Mouse (Mus musculus): Measurements from ENCODE around the gene Nadk2.

Gene Nadk2

DNA sequence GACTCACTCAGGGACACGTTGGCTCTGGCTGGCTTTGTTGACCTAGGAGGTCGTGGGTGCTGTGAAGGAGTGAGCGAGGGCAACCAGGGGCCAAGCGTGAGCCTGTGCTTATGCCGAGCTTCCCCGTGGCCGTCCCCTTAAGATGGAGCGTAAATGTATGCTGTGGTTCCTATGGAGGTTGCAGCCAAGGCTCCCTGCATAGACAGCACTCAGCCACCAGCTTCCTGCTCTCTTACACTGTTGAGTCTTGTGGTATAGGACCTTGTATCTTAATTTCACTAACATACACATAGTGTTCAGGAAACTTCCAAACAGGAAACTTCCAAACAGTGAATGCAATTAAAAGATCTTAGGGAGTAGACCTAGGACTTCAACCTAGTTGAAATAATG, 17.6 kb downstream of the Nadk2 start:
- no peak for DNase-seq

GRCm38 (mm10) chr15:9089136-9089720, 18.2 kb downstream of the Nadk2 start:
- no peak for DNase-seq

- no peak for DNase-seq
Observed at GRCm38 (mm10) chr15:9090662-9091061, 19.6 kb downstream of the Nadk2 start.

DNA sequence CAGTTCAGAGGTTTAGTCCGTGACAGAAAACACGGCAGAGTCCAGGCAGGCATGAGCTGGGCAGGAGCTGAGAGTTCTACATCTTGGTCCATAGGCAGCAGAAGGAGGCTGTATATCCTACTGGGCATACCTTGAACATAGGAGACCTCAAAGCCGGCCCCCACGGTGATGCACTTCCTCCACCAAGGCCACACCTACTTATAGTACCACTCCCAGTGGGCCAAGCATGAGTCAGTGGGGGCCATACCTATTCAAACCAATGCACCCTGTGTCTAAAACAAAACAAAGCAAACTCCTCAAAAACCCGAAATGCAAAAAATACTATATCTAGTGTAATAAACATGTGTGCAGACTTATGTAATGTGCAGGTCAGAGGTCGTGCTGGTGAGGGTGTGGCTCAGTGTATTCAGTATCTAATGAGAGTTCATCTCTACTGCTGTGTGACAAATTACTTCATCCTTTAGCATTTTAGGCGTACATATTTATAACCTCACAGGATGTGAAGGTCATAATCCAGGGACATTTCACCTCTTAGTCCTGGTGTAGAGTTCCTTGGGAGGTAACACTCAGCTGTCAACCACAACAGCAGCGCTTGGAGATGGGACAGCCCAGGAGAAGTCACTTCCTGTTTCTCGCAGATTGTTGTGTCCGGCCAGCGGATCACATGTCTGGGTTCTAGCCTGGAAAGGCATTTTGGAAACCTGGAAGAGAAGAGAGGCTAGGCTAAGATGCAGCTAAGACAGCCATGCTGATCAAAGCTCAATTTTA, 22.7 kb downstream of the Nadk2 start:
- DNase-seq = no peak

GRCm38 (mm10) chr15:9094366-9094750, 23.3 kb downstream of the Nadk2 start:
- DNase-seq = no peak

DNA sequence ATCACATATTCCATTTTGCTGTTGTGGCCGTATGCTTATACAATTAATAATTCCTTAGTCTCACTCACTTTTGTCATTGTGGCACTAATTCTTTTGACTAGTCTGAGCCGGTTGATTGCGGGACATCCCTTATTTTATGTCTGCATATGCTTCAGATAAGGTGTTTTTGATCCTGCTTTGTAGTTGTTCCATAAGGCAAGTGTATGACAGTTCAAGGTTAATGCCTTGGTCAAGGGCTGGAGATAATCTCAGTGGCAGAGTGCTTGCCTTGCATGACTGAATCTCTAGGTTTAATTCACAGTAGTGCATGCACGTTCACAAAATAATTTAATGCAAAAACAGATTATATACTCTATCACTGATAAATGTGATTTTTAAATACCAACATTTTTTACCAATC, 25.8 kb downstream of the Nadk2 start:
- no peak for DNase-seq

DNA sequence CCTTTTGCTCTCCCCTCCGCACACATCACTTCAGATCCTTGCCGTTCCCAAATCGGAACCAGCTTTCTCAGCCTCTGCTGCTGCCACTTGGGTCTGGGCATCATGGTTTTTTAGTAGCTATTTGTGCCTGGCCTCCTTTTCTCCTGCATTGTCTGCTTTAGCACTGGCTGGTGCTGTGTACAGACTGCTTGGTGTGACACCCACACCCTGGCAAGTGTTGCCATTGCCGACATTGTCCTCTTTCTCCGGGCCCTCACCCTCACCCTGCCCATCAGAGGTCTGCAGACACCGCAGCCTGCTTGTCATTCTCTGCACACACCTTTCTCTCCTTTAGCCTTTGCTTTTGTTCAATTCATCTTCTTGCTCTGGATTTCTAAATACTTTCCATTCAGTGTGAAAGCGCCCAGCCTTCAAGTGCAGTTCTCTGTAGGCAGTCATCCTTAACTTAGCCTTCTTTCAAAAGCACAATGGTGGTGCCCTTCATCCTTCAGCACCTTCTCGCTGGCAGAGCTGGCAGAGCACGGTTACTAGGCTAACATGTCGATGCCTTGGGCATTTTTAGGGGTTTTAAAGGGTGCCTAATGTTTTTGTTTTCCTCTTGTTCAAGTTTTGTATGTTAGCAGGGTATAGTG, 29.5 kb downstream of the Nadk2 start:
- no peak for DNase-seq

- no peak for DNase-seq
Observed at GRCm38 (mm10) chr15:9106303-9107074, 35.4 kb downstream of the Nadk2 start.

GRCm38 (mm10) chr15:9110526-9111347, 39.7 kb downstream of the Nadk2 start:
- no peak for DNase-seq

- no peak for DNase-seq
Observed at GRCm38 (mm10) chr15:9111648-9112047, 40.6 kb downstream of the Nadk2 start.

- DNase-seq = no peak
Observed at GRCm38 (mm10) chr15:9113556-9113955, 42.5 kb downstream of the Nadk2 start.

DNA sequence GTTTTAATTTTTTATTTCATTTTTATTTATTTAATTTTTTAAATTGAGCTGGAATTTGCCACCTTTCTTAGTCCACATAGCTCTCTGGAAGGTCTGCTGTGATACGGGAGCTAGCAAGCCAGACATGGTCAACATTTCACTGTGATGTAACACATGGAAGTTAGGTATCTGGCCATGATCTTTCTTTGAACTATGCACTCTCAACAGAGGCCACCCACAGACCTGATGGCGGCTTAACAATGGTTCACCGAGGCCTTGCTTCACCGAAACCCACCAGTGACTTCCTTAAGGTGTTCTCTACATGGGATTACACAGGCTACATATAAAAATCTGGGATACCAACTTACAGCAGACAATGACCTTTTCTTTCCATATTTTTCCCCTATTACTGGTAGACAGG, 43.1 kb downstream of the Nadk2 start:
- DNase-seq = no peak

- DNase-seq = no peak
Observed at GRCm38 (mm10) chr15:9114599-9114998, 43.5 kb downstream of the Nadk2 start.

GRCm38 (mm10) chr15:9118852-9119251, 47.8 kb downstream of the Nadk2 start:
- DNase-seq = no peak

DNA sequence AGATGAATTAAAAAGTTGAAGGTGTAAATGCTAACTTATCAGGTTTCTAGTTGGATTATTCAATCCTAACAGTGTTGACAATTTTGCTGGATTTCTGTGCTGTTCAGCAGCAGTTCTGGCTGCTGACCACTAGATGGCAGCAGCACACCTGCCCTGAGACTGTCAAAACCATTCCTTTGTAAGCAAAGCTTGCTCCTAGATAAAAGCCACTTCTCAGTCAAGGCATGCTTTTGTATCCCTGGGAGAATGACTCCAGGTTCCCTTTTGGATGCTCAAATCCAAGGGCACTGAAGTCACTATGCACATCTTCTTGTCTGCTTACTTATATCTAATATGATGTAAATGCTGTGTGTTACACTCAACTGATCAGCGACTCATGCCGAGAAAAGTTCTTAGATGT, 49.0 kb downstream of the Nadk2 start:
- DNase-seq = peak; percentile 56

- no peak for DNase-seq
Observed at GRCm38 (mm10) chr15:9122989-9123388, 51.9 kb downstream of the Nadk2 start.

GRCm38 (mm10) chr15:9124856-9125255, 53.8 kb downstream of the Nadk2 start:
- DNase-seq = no peak

GRCm38 (mm10) chr15:9127051-9127791, 56.2 kb downstream of the Nadk2 start:
- no peak for DNase-seq

DNA sequence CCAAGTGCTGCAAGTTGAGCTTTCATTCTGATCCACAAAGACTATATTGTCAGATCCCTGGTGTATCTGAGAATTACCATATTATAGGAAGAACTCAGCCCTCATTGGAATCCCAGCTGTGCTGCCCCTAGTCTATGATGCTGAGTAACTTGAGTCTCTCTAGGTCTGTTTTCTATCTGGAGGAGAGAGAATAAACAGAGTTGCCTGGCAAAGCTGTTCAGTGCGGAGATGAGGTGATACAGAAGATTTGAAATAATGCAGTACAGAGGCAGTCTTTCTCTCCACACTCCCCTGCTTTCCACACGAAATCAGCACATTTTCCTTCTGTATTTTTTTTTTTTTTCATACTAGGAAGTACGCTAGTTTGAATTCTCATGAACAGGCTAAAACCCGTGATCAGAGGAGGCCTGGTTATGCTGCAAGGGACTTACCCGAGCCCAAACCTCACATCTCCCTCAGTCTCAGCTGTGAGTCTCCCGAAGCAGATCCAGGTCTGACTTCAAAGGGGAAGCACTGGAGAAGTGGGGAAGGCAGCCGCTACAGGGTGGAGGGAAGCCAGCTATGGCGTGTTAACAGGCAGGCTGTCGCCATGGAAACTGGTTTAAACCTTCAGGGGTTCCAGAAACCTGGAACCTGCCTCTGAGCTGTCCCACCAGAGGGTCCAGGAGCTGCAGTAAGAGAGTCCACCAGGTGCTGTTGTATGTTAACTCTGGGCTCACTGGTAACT, 59.9 kb downstream of the Nadk2 start:
- DNase-seq = no peak

- DNase-seq = no peak
Observed at GRCm38 (mm10) chr15:9131499-9131888, 60.4 kb downstream of the Nadk2 start.
